Mouse (Mus musculus) heart, postnatal 36 days (tissue): ENCODE data around the gene Dars. TPM values are rescaled to one million over a fixed set of nuclear protein-coding genes. Genes with fewer than 3 reads are reported as not detected.

Experiments
- DNase-seq, 2 experiments: peaks; one replicate each; pipeline ENCODE4 v3.0.0; 2021 to 2022
- intact Hi-C: fragments of 180-260 bp; cut with DNase I; formaldehyde crosslinking; loops from one replicate; pipeline ENCODE4 v1.15.1; 2025
- total RNA-seq, 2 experiments: library from RNA; stranded (reverse); gene quantifications; 2 replicates each; pipeline ENCODE4 v1.2.3; 2021

Dars gene
- total RNA-seq, 2 experiments from 2014 or later: 63.4 to 64.6 TPM

DNA sequence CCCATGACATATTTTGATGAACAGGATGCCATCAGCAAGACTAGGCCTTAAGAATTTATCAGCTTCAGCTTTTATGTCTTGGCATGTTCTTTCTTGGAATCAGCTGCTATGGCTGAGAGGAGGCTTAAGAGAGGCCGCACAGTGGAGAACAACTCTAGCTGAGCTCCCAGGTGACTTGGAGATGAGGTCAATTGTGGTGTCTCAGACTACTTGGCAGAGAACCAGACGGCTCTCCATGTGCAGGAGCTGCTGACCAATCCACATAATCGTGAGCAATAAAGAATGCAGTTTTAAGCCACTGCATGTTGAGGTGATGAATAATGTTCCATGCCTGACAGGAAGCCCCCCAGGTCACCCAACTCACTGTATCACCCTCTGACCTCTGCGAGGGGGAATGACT, 18.4 kb upstream of the Dars start:
- intact Hi-C loops: no loop called here
- DNase-seq: no peak

DNA sequence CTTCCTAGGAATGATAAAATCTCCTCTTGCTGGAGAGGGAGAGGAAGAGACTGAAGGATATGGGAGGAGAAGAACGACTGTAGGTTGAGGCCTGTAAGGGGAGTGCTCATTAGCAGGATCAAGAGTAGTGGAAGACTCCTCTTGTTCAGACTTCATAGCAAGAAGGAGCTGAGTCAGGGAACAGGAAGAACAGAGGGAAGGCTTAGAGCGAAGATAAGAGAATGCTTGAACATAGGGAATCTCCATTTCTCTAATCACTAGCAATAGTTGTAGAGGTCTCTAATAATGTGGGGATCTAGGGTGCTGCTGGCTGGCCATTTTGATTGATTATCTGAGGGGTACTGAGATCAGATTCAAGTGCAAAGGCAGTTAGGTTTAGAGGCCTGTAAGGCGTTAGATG, 7.8 kb upstream of the Dars start:
- DNase-seq: no peak
- intact Hi-C loops: no loop called here

DNA sequence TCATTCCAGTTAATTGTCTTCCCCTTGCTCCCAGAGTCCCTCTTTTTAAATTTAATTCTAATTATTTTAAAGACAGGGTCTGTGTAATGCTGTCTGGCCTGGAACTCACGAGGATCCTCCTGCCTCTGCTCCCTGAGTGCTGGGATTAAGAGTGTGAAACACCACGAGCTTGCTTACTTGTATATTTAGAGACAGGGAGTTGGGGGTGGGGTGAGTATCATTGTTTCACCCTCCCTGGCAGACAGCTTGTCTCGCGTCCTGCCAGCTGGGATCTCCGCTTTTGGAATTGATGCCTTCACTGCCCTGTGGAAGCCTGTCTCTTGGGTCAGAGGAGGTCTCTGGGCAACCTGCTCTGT, 343 bp upstream of the Dars start:
- intact Hi-C loops: loop anchor here (5.0 to 10.0 kb wide), 2 partner anchors 40 to 643 kb away; partner anchors contain the start of gene Ccnt2

DNA sequence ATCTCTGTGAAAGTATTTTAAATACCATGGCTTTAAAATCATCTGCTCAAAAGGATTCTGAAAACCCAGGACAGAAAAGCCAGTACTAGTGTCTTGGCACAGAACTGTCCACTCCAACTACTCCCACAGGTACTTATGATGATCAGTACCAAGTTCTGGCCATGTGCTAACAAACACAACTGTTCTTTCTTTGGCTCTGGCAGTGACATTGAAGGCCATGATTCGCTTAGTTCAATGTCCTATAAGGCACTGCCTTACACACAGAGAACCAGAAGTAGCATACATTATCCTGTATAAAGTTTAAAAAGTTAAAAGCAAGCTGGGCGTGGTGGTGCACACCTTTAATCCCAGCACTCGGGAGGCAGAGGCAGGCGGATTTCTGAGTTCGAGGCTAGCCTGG, 6.0 kb downstream of the Dars start:
- DNase-seq: no peak
- intact Hi-C loops: loop anchor here (10.0 kb wide), 1 partner anchor 636 kb away; the partner anchor contains the start of gene Ccnt2

More for the DNA sequence above, 343 bp upstream of the Dars start:
- no peak for DNase-seq

DNA sequence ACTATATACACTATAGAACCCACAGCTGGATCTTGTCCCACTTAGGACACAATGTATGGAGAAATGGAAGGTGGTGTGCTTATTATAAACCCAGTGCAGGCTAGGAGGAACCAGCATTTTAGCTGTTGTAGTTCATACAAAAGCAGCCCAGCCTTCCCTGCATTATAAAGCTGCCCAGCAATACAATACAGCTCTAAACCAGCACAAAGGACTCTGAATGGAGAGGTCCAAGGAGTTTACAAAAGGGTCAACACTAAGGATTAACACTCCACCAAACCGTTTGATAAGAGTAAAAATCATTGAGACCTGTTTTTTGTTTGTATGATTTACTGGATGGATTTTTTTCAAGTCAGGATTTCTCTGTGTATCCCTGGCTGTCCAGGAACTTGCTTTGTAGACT, 10.3 kb downstream of the Dars start:
- DNase-seq: no peak
- intact Hi-C loops: no loop called here

DNA sequence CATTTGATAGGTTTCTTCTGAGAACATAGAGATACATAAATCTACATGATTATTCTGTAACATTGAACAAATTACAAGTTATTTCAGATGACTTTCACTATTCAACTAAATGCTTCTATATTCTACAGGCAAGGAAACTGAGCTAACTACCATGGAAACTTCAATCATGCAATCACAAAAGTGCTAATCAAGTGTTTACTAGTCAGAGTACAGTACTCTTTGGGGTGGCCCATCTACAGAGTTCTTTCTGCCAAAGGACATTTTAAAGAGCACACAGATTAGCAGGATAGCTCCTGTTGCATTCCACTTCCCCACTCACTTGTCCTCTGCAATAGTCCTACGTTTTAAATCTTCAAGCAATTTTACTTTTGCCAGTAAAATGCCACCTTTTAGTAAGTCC, 11.5 kb downstream of the Dars start:
- no peak for DNase-seq
- intact Hi-C loops: no loop called here

DNA sequence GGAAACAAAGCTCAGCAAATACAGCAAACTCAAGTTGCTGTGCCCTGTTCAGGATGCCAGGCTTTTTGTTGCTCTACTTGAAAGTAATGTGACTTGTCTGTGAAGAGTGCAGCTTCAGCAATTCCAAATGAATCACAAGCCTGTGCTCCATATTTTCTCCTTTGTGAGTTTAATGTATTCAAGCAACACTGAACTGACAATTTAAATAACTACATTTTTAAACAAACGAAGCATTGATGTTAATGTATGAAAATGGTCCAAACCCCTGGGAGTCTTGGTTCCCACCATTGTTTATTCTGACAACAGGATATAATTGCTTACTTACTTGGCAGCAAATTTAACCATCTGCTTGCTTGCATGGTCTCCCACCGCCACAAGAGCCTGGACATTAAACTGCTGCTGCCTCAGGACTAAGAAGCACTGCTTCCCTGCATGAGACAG, 12.1 kb downstream of the Dars start:
- DNase-seq: no peak
- intact Hi-C loops: no loop called here

DNA sequence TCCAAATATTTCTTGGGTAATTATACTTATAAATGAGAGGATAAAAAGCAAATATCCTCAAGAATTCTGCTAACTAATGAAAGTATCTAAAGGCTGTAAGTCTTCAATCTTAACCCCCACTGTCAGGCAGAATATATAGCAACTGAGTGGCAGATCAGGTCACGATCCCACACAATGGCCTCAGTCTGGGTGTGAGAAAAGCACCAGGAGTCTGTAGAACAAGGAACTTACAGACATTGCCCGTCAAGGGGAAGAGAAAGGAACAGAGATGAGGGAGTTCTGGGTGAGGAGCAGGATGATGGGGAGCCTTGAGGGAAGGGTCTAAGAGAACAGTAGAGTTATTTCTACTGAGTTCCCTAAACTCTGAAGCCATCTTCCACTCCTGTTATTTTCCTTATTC, 16.2 kb downstream of the Dars start:
- DNase-seq: no peak
- intact Hi-C loops: no loop called here

DNA sequence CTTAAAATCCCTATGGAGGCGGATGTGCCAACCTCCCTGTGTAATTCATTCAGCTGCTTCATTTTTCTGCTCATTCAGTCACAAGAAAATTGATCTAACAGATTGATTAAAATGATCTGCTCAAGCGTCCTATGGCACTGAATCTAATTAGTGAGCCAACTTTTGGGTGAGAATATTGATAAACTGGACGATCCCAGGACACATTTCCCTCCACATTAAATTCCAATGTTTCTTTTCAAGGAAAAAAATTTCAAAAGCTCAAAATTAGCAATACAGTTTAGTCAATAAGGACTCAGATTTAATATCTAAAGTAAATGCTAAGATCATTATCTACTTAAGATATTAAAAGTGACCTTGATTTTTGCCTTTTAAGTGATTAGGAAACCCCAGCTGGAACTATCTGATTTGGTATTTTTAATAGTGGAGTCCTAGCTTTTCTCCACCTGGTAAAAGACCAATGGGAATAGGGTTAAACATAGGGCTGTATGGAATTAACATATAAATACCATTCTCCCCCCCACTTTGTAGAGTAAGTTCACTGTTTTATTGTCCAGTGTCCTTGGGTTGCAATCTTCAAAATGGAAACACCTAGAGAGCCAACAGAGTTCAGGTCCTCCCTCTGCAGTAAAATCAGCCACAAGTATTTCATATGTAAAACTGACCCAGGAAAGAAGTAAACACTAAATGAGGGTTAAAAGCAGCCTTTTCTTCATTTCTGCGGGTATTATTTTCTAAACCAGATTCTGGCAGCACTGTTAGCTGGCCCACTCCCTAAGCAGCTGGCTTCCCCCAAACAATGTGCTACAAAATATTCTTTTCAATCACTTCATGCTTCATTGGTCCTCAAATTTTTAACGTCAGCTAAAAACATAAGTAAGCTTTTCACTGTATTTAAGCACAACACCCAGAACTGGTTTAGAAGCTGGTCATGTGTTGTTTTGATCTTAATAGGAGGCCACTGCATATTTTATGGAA, 16.9 kb downstream of the Dars start:
- DNase-seq: no peak
- intact Hi-C loops: no loop called here

DNA sequence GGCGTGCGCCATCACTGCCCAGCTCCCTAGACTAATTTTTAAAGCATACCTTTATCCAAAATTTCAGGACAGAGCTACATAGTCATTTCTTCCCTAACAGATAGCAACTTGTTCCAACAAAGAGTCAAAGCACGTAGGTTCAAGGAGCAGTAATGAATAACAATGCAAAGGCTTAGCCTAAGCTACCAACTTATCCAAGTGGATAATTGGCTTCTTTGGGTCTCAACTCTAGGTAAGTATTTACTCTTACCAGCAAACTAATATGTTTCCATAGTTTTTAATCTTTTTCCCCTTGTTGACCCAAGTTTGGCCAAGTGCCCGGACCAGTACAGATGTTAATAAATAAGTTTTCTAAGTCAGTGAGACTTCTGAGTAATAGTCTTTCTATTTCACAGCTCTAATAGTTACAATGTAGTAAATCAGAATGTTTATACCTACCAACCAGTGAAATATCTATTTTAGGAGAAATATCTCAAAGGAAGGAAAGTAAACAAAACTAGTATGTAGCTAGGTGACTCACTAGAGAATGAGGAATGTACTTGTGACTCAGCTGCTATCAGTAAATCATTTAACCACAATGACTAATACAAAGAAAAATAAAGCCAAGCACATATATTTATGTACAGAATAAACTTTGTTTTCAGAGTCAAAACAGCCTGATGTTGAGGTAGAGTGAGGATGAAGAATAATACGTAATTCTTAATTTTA, 18.3 kb downstream of the Dars start:
- intact Hi-C loops: no loop called here
- no peak for DNase-seq

DNA sequence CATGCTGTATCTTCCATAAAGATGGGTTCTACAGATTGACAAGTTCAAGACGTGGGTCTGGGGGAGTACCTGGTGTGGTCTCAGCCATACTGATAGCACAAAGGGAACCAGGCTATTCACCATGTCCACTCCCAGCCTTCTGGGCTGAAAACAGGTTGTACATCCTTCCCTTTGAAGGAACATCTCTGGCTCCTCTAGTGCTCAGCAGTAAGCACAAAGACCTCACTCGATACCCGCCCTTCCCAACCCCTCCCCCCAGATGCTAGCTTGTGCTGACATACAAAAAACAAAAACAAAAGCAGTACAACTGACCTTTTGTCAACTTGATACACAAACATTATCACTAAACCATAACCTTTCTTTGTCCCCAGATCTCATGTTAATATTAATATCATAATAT, 22.5 kb downstream of the Dars start:
- no peak for DNase-seq
- intact Hi-C loops: no loop called here

DNA sequence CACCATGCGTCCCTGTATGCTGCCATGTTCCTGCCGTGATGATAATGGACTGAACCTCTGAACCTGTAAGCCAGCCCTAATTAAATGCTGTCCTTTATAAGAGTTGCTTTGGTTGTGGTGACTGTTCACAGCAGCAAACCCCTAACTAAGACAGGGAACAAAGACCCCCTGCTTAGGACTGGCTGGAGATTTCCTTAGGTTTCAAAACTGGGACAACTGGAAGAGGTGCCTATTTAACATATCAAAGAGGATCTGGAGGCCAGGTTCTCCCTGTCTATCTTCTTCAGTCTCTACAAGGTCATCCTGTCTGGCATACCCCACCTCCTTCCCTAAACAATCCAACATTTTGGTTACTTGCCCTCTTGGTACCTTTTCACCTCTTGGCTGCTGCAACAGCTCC, 24.8 kb downstream of the Dars start:
- intact Hi-C loops: no loop called here
- no peak for DNase-seq

DNA sequence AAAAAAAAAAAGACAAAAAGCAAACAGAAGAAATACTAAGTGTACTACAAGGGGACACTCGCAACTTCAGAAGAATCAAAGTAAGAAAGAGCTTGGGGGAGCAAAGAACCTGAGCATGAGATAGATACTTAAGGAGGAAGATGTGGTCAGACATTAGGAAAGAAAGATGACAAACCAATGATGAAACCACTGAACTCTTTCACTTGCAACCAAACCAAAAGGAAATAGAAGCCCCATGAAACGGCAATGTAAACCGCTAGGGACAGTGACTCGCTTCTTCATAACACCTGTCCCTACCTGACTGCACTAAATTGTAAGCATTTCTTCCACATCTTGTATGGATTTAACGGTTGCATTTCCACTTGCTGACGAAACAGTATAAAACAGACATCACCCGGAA, 30.7 kb downstream of the Dars start:
- DNase-seq: no peak
- intact Hi-C loops: no loop called here

DNA sequence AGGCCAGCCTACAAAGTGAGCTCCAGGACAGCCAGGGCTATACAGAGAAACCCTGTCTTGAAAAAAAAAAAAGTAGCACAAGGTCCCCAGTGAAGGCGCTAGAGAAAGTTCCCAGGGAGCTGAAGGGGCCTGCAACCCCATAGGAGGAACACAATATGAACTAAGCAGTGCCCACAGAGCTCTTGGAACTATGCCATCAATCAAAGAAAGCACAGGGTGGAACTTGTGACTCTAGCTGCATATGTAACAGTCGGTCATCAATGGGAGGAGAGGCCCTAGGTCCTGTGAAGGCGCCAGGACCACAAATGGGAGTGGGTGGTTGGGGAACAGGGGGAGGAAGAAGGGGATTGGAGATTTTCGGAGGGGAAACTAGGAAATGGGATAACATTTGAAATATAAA, 40.3 kb downstream of the Dars start:
- intact Hi-C loops: loop anchor here (5.0 kb wide), 1 partner anchor 40 kb away; the partner anchor contains the start of gene Dars
- no peak for DNase-seq

DNA sequence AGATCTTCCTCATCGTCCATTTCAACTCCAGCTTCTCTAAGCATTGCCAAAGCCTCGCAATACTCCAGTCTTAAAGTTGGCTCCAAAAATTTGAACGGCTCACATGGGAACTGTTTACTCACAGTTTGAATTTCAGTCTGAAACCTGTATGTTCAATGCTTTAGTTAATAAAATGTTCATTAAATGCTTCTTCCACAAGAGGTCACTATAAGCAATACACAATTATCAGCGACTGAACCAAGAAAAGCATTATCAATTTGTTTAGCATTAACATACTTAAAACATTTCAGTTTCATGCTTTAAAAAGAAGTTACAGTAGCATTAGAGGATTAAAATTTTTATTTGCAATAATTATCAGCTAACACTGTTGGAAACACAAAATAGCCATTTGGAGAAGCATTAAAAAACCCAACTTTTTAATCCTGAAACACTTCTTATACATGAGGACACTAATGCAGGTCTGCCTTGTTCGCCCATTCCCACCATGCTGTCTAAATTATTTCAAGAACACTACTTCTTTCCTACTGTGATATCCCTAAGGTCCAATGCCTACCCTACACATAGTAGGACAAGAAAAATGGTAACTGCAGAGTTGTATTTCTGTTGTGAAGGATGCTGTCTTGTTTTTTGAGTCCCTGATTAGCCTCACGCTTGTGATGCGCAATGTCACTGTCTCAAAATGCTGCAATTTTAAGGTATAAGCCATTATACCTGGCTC, 44.9 kb downstream of the Dars start:
- intact Hi-C loops: loop anchor here (5.0 kb wide), 2 partner anchors 85 to 100 kb away; no protein-coding TSS in a partner anchor
- DNase-seq: no peak

DNA sequence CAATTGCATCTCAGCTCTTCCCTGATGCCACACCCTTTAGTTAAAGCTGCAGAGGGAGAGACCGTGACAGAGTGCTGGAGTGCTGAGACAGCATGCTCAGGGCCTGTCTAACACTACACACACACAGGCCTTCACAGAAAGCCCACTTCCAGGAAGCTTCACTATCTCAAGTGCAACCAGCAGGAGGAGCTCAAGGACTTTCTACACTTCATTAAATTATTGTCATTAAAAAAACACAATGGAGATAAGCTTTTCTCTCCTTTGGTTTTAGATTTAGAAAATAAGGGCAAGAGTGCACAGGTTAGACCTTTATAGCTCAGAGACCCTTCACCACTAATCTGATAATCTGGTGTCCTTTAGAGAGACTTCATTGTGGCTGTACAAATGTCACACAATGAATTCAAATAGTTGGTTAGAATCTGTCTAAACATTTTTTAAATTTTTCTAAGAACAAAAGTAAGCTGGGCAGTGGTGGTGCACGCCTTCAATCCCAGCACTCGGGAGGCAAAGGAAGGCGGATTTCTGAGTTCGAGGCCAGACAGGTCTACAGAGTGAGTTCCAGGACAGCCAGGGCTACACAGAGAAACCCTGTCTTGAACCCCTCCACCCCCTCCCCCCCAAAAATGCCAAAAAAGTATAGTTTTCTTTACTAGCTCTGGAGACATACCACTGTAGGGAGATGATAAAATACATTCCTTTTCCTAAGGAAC, 48.3 kb downstream of the Dars start:
- peak; percentile 29 to 39 for DNase-seq
- intact Hi-C loops: loop anchor here (1.0 kb wide), 1 partner anchor 455 kb away; no protein-coding TSS in a partner anchor

DNA sequence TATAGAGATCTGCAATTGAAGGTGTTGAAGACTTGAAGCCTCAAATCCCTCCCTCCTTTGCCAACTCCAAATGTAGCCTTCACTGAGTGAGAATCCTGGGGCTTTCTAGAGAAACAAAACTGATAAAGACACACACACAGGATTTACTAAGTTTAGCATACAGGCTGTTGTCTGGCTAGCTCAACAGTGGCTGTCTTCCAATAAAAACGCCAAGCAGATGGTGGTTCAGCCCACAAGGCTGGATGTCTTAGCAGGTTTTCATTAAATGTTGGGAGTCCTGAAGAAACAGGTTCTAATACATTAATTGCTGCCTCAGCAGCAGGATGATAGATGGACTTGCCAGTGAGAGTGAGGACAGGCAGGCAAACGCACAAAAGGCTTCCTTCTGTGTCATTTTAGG, 56.6 kb downstream of the Dars start:
- intact Hi-C loops: no loop called here
- DNase-seq: no peak

DNA sequence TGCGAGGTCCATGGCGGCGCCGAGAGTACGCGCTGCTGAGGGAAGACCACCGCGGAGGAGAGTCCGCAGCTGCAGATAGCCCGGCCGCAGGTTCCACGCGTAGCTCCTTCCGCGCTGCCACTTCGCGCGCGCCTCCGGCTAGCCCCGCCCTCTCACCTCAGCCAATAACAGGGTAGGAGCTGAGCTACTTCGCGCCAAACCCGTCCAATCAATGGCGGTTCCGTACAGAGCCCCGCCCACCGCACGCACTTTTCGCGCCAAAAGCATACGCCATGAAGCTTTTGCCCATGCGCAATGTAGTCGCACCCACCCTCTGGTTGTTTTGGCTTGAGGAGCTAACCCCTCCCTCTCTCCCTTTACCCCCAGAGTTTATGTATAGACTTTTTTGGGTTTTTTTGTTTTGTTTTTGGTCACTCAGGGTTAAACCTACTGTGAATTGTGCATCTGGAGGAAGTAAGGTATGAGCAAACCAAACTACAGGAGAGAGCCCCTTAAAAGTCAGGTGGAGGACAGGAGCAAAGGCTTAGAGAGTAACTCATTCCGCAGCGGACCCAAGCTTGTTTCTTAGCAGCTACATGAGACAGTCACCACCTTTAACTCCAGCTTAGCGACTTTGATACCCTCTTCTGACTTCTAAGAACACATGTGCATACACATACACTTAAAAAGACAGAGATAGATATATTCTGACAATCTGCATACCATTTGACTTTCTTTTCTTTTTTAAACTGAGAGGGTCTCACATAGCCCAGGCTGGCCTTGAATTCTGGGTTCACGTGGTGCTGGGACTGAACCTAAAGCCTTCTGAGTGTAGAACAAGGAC, 57.4 kb downstream of the Dars start, which contains the start of gene Mcm6:
Gene Mcm6, minus strand, starts transcription at position 111 of the 823 bp plus-strand sequence.
- DNase-seq: peak; percentile 91 to 94
- intact Hi-C loops: no loop called here

DNA sequence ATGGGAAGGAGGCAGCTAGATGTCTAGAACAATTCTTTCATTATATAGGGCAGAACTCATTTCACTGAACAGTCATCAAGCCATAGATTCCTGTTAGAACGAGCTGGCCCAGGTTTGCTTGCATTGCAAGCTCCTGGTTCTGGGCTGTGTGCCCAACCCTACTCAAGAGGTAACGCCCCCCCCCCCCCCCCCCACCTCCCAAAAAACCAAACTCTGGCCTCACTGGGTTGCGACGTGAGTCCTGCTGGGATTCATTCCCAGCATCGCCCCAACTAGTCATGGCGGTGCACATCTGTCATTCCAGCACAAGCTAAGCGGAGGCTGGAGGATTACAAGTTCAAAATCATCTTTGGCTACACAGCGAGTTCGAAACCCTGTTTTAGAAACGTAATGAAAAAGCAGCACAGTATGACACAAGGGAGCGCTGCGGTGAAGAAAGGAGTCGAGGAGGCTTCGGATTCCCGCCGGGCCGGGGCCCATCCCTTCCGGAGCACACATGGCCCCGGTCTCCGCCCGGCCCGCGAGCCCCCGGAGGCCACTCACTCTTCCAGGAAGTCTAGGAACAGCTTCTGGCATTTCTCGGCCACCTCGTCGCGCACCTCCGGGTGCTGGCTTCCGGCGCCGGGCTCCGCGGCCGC, 58.1 kb downstream of the Dars start:
- no peak for DNase-seq
- intact Hi-C loops: no loop called here
